Mouse (Mus musculus) leukemia stem cell, adult 10-12 weeks (primary cell): ENCODE measurements around the gene Rabac1. TPM values are rescaled to one million over a fixed set of nuclear protein-coding genes. Genes with fewer than 3 reads are reported as not detected.

ENCODE experiments used
- polyA plus RNA-seq: library from polyadenylated mRNA; stranded (reverse); fragments of >175 nt; gene quantifications from 2 replicates; pipeline ENCODE4 v1.2.3, GENCODE M21; 2012; ENCODE audit warnings: low replicate concordance

Gene Rabac1
- polyA plus RNA-seq, result 176 and 289 TPM in 2 replicates

GRCm38 (mm10) chr7:24971972-24972893 is at the start of gene Rabac1:
Gene Rabac1, minus strand, starts transcription at chr7:24972754.

DNA sequence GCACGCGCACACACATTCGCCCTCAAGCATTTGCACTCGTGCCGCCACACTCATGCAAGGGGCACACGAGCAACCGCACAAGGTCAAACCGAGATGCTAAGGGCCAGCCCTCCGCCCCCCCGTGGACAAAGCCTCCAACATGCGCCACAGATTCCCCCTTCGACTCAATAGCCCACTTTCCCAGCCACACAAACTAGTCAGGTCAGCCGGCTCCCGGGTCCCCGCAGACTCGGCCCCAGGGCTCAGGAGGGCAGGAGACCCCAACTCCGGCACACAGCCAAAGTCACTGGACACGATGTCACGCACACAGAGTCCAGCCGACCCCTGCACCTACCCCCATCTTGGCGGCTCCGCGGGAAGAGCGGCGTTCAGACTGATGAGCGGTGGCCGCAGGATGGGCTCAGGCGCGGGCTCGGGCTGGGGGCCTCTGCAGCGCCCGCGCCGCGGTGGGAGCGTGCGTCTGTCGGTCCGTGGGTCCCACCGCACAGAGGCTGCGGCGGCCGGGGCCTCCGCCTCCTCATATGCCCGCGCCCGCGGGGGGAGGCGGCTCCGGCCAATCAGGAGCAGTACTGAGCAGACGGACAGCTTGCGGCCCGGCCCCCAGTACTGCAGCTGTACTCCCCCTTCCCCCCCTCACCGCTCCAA is 33.0 kb upstream of the Rabac1 start, which contains the start of gene Atp1a3:
Gene Atp1a3, minus strand, starts transcription at position 538 of the 645 bp plus-strand sequence.

GRCm38 (mm10) chr7:24944257-24944950 is 28.1 kb downstream of the Rabac1 start, which contains the start of gene Gm4881:
Gene Gm4881, minus strand, starts transcription at chr7:24944494.

Other genes starting within 250 kb of the Rabac1 start
- gene Gm4763, start 245.8 kb downstream of the Rabac1 start, polyA plus RNA-seq, result not detected in 2 replicates
- 2.3 and 4.1 TPM in 2 replicates for gene Cd177, start 212.4 kb downstream of the Rabac1 start, polyA plus RNA-seq
- gene Ceacam10, start 195.5 kb downstream of the Rabac1 start, polyA plus RNA-seq, result not detected in 2 replicates
- 2.4 TPM in 1 of 2 replicates, not detected in the other for gene Gm9844, start 110.5 kb downstream of the Rabac1 start, polyA plus RNA-seq
- gene Lypd4, start 102.8 kb downstream of the Rabac1 start, polyA plus RNA-seq, result not detected in 2 replicates
- gene Dmrtc2, start 102.7 kb downstream of the Rabac1 start, polyA plus RNA-seq, result not detected in 2 replicates
- gene Rps19, start 88.4 kb downstream of the Rabac1 start, polyA plus RNA-seq, result 787 and 2,493 TPM in 2 replicates
- gene Cd79a, start 75.4 kb downstream of the Rabac1 start, polyA plus RNA-seq, result 103 and 452 TPM in 2 replicates
- gene Arhgef1, start 69.8 kb downstream of the Rabac1 start, polyA plus RNA-seq, result 349 and 427 TPM in 2 replicates
- not detected in 2 replicates for gene Gm4881, start 28.3 kb downstream of the Rabac1 start, polyA plus RNA-seq
- 7.9 TPM in 2 replicates for gene Atp1a3, start 33.2 kb upstream of the Rabac1 start, polyA plus RNA-seq
- gene Grik5, start 99.6 kb upstream of the Rabac1 start, polyA plus RNA-seq, result 4.1 and 7.6 TPM in 2 replicates
- 49.9 and 50.4 TPM in 2 replicates for gene Zfp574, start 99.8 kb upstream of the Rabac1 start, polyA plus RNA-seq
- gene Pou2f2, start 207.0 kb upstream of the Rabac1 start, polyA plus RNA-seq, result 96.6 and 111 TPM in 2 replicates
- 73.5 and 107 TPM in 2 replicates for gene Dedd2, start 247.9 kb upstream of the Rabac1 start, polyA plus RNA-seq
- 36.8 and 39.8 TPM in 2 replicates for gene Zfp526, start 248.7 kb upstream of the Rabac1 start, polyA plus RNA-seq